Mouse (Mus musculus) lung, embryonic 14.5 days (tissue): Measurements from ENCODE around the gene Itga10. TPM values are rescaled to one million over a fixed set of nuclear protein-coding genes. Genes with fewer than 3 reads are reported as not detected.

Experiments used
- ATAC-seq: fragments of 200-750 bp; cut with Nextera tagmentation; 2 replicates; pipeline ENCODE4 v1.8.0; 2017; ENCODE audit warnings: mild to moderate bottlenecking, moderate TSS enrichment, moderate library complexity; ENCODE audit not compliant: insufficient read depth
- DNase-seq: peaks from one replicate; pipeline ENCODE4 v3.0.0-alpha.2; 2015
- H3K27ac ChIP-seq: fragments of 300-500 bp; sonication (generic); 2 replicates; pipeline ENCODE4 v1.5.1; 2014; ENCODE audit warnings: low read depth, mild to moderate bottlenecking, moderate library complexity
- H3K27me3 ChIP-seq: fragments of 300-500 bp; sonication (generic); 2 replicates; pipeline ENCODE4 v1.6.1; 2014; ENCODE audit warnings: low read length, control low read depth; ENCODE audit not compliant: insufficient read depth
- H3K36me3 ChIP-seq: fragments of 300-500 bp; sonication (generic); 2 replicates; pipeline ENCODE4 v1.6.1; 2014; ENCODE audit warnings: control low read depth; ENCODE audit not compliant: insufficient read depth
- H3K4me1 ChIP-seq: fragments of 300-500 bp; sonication (generic); 2 replicates; pipeline ENCODE4 v1.6.1; 2014; ENCODE audit warnings: antibody characterized with exemption, control low read depth; ENCODE audit not compliant: insufficient read depth
- H3K4me2 ChIP-seq: fragments of 300-500 bp; sonication (generic); 2 replicates; pipeline ENCODE4 v1.6.1; 2014; ENCODE audit warnings: mild to moderate bottlenecking
- H3K4me3 ChIP-seq: fragments of 300-500 bp; sonication (generic); 2 replicates; pipeline ENCODE4 v1.5.1; 2014; ENCODE audit warnings: low read depth, low read length
- H3K9ac ChIP-seq: fragments of 300-500 bp; sonication (generic); 2 replicates; pipeline ENCODE4 v1.6.1; 2014
- H3K9me3 ChIP-seq: fragments of 300-500 bp; sonication (generic); 2 replicates; pipeline ENCODE4 v1.6.1; 2016; ENCODE audit warnings: low read depth, low read length, control low read depth
- CTCF ChIP-seq: IDR thresholded peaks from 2 replicates; pipeline ENCODE4 v1.5.1; 2016; ENCODE audit warnings: antibody characterized with exemption, low read depth
- WGBS: fragments of 180-500 bp; shearing (Covaris S2); extraction: QIAGEN DNeasy Blood & Tissue Kit; methylation state at CpG from one replicate; pipeline ENCODE4 v1.1.7; 2014; 5-methylcytosine and 5-hydroxymethylcytosine counted together
- polyA plus RNA-seq: library from polyadenylated mRNA; unstranded; fragments of >200 nt; fragmentation: Nextera tagmentation; extraction: Ambion mirVana; gene quantifications from 2 replicates; pipeline ENCODE4 v1.2.1, GENCODE M21; 2014

The Itga10 gene
- polyA plus RNA-seq, 1 experiment from 2014 or later = 0.70 TPM

DNA sequence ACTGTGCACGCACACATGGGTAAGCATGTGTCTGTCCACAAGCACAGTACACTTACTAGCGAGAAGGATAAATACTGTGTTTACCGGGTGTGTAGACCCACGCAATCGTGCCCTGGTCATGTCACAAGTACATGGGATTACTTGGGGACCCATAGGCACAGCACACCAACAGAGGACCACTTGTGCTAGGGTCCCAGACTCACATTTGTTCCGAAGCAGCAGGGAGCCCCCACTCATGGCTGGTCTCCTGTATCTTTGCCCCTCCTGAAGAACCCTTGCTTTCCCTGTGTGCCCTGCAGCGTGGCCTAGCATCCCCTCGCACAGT is 46.4 kb upstream of the Itga10 start:
- TF ChIP-seq CTCF = no peak
- ATAC-seq (no peak), DNase-seq (no peak)
- H3K4me3 ChIP-seq = peak overlapping the region; percentile 50
- H3K9me3 ChIP-seq = no peaks in the 10 kb centered on the region
- H3K9ac ChIP-seq = no peak overlapping the region; the same call in 1 of the 2 replicates
- H3K4me2 ChIP-seq = peak overlapping the region; percentile 97
- peaks cover 34% of the 10 kb centered on the region for H3K27me3 ChIP-seq
- H3K27ac ChIP-seq = 0 out of 2 replicates have a peak overlapping the region, but pooled peaks have one; percentile 75
- H3K36me3 ChIP-seq = no peaks in the 10 kb centered on the region
- H3K4me1 ChIP-seq = peaks cover 8% of the 10 kb centered on the region; the same call in 1 of the 2 replicates
- WGBS = 54% methylated on average over 8 of the region's 8 CpGs

DNA sequence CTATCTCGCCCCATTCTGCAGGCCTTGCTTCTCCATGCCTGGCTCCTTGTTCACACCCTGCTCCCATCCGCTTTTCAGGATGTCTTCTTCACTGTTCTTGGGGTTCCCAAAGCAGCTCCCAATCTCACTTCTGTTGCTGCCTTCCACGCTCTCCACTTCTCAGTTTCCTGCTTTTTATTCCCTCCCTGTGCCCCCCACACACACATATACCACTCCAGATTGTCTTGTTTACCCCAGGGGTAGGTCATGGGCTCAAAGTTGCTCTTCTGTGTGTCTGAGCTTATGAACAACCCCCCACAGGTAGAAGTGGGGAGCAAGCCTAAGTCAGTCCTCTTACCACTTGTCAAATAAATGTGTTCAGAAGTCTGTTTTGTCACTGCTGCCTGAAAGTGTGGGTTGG is 46.0 kb upstream of the Itga10 start:
- TF ChIP-seq CTCF = no peak
- no peak overlapping the region for H3K27ac ChIP-seq
- DNase-seq = no peak
- no peak for ATAC-seq
- H3K9ac ChIP-seq = no peak overlapping the region
- no peaks in the 10 kb centered on the region for H3K9me3 ChIP-seq
- H3K4me2 ChIP-seq = no peak overlapping the region; the same call in 1 of the 2 replicates
- no peak overlapping the region for H3K4me3 ChIP-seq
- WGBS = 77% methylated on average over 3 of the region's 3 CpGs
- no peaks in the 10 kb centered on the region for H3K36me3 ChIP-seq
- H3K27me3 ChIP-seq = peaks cover 34% of the 10 kb centered on the region
- peaks cover 8% of the 10 kb centered on the region; the same call in 1 of the 2 replicates for H3K4me1 ChIP-seq

DNA sequence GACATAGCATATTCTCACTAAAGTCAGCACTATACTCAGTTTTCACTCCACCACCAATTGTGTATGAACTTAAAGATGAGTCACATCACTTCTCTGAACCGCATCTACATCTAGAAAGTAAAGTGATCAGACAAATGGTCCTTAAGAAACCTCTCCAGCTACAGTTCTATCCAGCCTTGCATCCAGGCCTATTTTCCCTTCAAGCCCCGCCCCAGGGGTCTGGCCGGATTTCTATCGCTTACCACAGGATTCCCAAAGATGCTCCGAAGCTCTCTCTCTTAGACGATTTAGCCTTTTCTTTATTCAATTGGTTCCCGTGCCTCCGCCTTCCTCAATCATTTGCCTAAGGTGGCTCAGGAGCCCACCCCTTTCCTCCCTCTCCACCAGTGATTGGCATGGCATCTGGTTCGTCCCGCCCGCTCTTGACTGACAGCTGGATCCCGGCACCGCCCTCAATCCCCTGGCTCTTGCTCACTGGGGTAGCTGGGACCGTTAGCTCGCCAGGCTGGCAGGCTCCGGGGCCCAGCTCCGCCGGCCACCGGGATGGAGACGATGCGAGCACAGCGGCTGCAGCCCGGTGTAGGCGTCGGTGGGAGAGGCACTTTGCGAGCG is 44.6 kb upstream of the Itga10 start, which contains the start of gene Lix1l:
Gene Lix1l (plus strand): TSS at position 511 of the 612 bp plus-strand sequence.
- WGBS = 1% methylated on average over 27 of the region's 27 CpGs
- TF ChIP-seq CTCF = no peak
- H3K4me1 ChIP-seq = peaks cover 7% of the 10 kb centered on the region; the same call in 1 of the 2 replicates

DNA sequence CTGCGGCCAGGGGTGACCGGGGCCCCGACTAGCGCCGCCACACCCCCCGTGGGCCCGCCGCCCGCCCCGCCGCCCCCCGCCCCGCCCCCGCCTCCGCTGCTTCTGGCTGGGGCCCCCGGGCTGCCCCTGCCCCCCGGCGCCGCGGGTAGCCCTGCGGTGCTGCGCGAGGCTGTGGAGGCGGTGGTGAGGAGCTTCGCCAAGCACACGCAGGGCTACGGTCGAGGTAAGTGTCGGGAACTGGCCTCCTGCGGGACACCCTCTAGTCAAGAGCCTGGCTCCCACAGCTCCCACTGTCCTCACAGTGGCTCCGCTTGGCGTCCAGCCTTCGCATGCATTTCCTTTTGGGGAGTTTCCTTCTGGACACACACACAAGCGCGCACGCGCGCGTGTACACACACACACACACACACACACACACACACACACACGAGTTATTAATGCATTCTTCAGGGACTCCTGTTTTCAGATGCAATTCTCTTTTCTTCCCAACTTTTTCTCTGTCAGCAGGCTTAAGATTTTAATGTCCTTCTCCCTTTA is 44.1 kb upstream of the Itga10 start:
- ATAC-seq = peak; percentile 66
- Histone ChIP-seq H3K4me1 (peaks cover 4% of the 10 kb centered on the region; the same call in 1 of the 2 replicates), H3K9ac (peak overlapping the region; percentile 82), H3K9me3 (no peaks in the 10 kb centered on the region), H3K27ac (peak overlapping the region; percentile 97), H3K4me2 (peak overlapping the region; percentile 67), H3K4me3 (peak overlapping the region; percentile 67), H3K27me3 (peaks cover 26% of the 10 kb centered on the region), H3K36me3 (no peaks in the 10 kb centered on the region)
- DNase-seq = peak; percentile 89
- 0 out of 2 replicates have a peak, but pooled peaks have one; percentile 4 for TF ChIP-seq CTCF
- under 1% methylated on average over 40 of the region's 40 CpGs for WGBS

More for the DNA sequence above, 44.6 kb upstream of the Itga10 start, which contains the start of gene Lix1l:
- peak within 1 kb of the TSS; percentile 82 for H3K9ac ChIP-seq
- H3K36me3 ChIP-seq = no peaks in the 10 kb centered on the region
- peak within 1 kb of the TSS; percentile 67 for H3K4me3 ChIP-seq
- H3K4me2 ChIP-seq = peak within 1 kb of the TSS; percentile 67
- no peaks in the 10 kb centered on the region for H3K9me3 ChIP-seq
- DNase-seq (peak; percentile 97), ATAC-seq (peak; percentile 95)
- H3K27ac ChIP-seq = peak within 1 kb of the TSS; percentile 97
- H3K27me3 ChIP-seq = peaks cover 29% of the 10 kb centered on the region

DNA sequence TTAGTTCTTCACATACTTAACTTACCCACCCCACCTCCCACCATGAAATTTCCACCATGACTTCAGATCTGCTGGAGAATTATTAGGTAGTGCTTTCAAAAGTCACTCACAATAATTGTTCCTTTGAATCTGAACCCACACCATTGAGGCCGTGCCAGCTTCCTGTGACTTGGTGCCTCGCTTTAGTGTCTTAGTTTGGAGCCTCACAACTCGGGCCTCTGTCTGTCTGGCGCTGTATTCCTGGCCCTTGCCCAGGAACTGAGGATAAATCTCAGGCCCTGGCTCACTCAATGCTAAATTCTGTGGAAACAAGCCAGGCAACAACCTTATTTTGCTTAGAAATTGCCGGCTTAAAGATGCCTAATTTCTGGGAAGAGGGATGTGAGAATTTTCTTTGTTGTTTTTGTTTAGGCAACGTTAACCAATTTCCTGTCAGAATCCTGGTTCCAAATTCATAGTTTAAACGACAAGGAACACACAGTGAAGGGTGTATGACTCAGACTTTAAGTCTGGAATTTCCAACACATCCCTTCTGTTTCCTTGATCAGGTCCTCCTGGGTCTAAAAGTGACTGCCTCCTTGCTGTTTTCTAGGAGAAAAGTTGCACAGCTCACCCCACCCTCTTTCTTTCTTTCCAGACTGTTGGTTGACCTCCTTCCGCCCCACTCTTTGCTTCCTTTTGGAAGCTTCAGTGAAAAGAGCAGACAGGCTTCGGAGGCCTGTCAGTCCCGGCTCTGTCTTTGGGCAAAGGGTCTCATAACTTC is 43.3 kb upstream of the Itga10 start:
- Histone ChIP-seq H3K27me3 (peaks cover 18% of the 10 kb centered on the region), H3K4me3 (peak overlapping the region; percentile 67), H3K27ac (peak overlapping the region; percentile 97), H3K4me2 (peak overlapping the region; percentile 67), H3K9ac (peak overlapping the region; percentile 82), H3K4me1 (no peaks in the 10 kb centered on the region), H3K36me3 (no peaks in the 10 kb centered on the region), H3K9me3 (no peaks in the 10 kb centered on the region)
- no peak for TF ChIP-seq CTCF
- WGBS = 19% methylated on average over 10 of the region's 10 CpGs
- ATAC-seq = no peak
- peak; percentile 77 for DNase-seq

DNA sequence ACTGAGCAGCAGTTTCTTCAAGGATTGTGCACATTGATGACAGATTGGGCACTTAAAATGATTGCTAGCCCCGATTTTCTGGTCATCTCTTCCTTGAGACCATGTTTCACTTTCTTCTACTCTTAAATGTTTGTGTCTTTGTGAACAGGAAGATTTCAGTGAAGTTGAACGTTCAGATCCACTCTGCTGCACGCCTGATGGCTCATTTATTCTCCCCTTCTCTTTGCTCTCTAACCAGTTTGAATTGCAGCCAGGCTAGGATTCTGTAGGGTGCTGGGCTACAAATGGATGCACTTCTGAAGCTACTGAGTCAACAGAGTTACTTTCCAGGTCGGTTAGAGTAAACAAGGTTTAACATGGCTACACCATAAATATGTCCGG is 42.7 kb upstream of the Itga10 start:
- TF ChIP-seq CTCF = no peak

More for the DNA sequence above, 42.7 kb upstream of the Itga10 start:
- Histone ChIP-seq H3K36me3 (no peaks in the 10 kb centered on the region), H3K4me3 (peak overlapping the region; percentile 67), H3K27ac (peak overlapping the region; percentile 97), H3K4me2 (peak overlapping the region; percentile 67), H3K27me3 (0 out of 2 replicates have a peak, but pooled peaks cover 13% of the 10 kb centered on the region), H3K4me1 (no peaks in the 10 kb centered on the region), H3K9ac (peak overlapping the region; percentile 82), H3K9me3 (no peaks in the 10 kb centered on the region)
- DNase-seq (peak; percentile 34), ATAC-seq (no peak)
- WGBS = 18% methylated on average over 5 of the region's 5 CpGs
